Mouse (Mus musculus): ENCODE data around the gene Kdm4b. TPM values are rescaled to one million over a fixed set of nuclear protein-coding genes. Genes with fewer than 3 reads are reported as not detected.
A peak's percentile ranks its signal among the peaks of the same experiment; 100 is the strongest.

The Kdm4b gene
- polyA plus RNA-seq, 1 experiment = 86.5 TPM

DNA sequence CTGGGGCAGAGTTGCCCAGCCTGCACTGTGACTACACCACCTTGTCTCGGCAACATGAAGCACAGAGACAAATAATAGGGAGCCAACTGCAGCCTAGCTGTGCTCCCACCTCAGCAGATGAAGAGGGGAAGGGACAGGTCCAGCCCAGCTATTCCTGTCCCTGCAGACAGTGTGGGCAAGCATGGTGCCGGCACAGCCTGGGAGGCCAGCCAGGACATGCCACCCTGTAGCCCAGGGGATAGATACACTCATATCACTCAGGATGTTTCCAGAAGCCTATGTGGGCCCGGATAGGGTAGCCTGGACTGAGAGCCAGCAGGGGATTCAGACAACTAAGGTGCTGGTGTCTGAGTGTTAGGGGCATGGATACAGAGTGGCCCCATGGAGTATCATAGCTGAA lies 74.4 kb downstream of the Kdm4b start:
- TF ChIP-seq CTCF (IDR thresholded peaks at IDR 0.05; ENCODE audit: borderline replicate concordance, extremely low read depth, insufficient read depth, insufficient read length) (no peak), POLR2A (IDR thresholded peaks at IDR 0.05; ENCODE audit: borderline replicate concordance, extremely low read depth, insufficient read depth, insufficient read length, poor library complexity, severe bottlenecking) (no peak)
- DNase-seq (ENCODE audit: low read depth) = no peak

GRCm38 (mm10) chr17:56401051-56401521 lies 75.2 kb downstream of the Kdm4b start:
- DNase-seq (ENCODE audit: low read depth) = no peak
- TF ChIP-seq CTCF (IDR thresholded peaks at IDR 0.05; ENCODE audit: borderline replicate concordance, extremely low read depth, insufficient read depth, insufficient read length) (no peak), POLR2A (IDR thresholded peaks at IDR 0.05; ENCODE audit: borderline replicate concordance, extremely low read depth, insufficient read depth, insufficient read length, poor library complexity, severe bottlenecking) (no peak)

DNA sequence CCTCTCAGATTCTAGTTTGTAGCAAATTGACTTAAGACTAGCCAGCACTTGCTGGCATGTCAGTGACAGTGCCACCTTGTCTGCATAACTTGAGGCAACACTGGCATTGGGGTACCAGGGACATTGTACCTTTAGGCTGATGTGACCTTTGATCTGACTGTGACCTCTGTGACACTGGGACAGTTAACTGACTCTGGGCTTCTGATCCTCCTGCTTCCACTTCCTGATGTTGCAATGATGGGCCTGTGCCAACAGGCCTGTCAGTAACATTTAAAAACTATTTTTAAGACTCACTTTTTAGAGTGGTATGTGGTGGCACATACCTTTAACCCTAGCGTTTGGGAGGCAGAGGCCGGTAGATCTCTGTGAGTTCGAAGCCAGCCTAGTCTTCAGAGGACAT lies 79.5 kb downstream of the Kdm4b start:
- no peak for TF ChIP-seq CTCF (IDR thresholded peaks at IDR 0.05; ENCODE audit: borderline replicate concordance, extremely low read depth, insufficient read depth, insufficient read length)
- DNase-seq (ENCODE audit: low read depth) = no peak

DNA sequence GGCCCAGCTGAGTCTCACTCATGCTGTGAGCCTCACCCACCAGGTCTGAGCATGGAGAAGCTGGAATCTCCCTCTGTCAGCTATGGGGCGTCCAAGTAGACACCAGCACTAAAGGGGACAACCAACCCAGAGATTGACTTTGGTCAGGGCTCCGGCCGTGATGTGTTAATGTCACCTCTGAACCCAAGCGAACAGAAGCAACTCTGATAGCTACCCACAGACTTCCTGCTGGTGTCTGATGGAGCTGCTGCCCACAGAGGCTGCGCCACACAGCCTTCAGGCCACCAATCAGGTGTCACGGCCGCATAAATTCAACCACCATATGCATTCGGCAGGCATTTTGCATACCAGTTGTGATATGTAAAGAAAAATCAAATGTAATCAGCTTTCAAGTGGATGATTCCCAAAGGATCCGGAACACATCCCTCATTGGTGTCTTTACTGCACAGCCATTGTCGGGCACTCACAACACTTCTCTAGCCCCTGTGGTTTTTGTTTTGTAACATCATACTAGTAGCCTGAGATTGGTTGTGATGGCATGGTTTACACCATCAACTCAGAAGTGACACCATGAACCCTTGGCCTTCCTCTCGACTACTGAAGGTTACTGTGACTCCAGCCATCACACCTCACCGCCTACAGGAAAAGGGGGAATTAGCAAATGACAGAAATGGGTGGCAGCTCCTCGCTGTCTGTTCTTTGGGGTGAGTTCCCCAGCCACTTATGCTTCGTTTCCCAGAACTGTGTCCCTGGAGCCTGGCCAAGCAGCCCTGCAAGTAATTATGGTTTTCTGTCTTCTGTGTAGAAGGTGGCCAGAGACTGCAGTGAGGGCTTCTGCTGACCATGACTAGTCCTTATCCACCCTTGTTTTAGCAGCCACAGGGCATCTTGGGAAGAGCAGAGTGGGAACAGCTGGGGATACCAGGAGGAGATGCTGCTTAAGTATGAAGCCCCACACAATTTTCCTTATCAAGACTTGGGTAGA lies 80.3 kb downstream of the Kdm4b start:
- DNase-seq (ENCODE audit: low read depth) = peak; percentile 60
- no peak for TF ChIP-seq CTCF (IDR thresholded peaks at IDR 0.05; ENCODE audit: borderline replicate concordance, extremely low read depth, insufficient read depth, insufficient read length)
- TF ChIP-seq POLR2A (IDR thresholded peaks at IDR 0.05; ENCODE audit: borderline replicate concordance, extremely low read depth, insufficient read depth, insufficient read length, poor library complexity, severe bottlenecking) = no peak

GRCm38 (mm10) chr17:56406878-56407277 lies 81.0 kb downstream of the Kdm4b start:
- DNase-seq (ENCODE audit: low read depth) = peak; percentile 61
- no peak for TF ChIP-seq CTCF (IDR thresholded peaks at IDR 0.05; ENCODE audit: borderline replicate concordance, extremely low read depth, insufficient read depth, insufficient read length)

DNA sequence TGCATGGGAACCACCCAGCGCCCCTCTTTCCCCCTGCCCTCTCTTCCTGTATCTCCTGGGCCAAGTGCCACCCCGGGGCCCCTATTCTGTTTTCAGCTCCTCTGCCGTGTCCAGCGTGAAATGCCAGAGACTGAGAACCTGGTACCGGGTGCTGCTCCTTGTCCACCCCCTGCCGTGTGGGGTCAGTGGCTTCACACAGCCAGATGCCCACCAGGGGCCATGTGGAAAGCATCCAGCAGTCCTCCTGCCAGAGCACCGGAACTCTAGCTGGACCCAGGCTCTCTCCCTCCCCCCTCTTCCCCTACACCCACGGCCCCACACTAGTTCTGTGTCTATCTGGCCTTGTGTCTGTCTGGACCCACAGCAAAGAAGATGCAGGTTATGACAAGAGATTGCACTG lies 81.5 kb downstream of the Kdm4b start:
- no peak for TF ChIP-seq CTCF (IDR thresholded peaks at IDR 0.05; ENCODE audit: borderline replicate concordance, extremely low read depth, insufficient read depth, insufficient read length)
- TF ChIP-seq POLR2A (IDR thresholded peaks at IDR 0.05; ENCODE audit: borderline replicate concordance, extremely low read depth, insufficient read depth, insufficient read length, poor library complexity, severe bottlenecking) = no peak
- no peak for DNase-seq (ENCODE audit: low read depth)

- no peak for TF ChIP-seq POLR2A (IDR thresholded peaks at IDR 0.05; ENCODE audit: borderline replicate concordance, extremely low read depth, insufficient read depth, insufficient read length, poor library complexity, severe bottlenecking)
- no peak for TF ChIP-seq CTCF (IDR thresholded peaks at IDR 0.05; ENCODE audit: borderline replicate concordance, extremely low read depth, insufficient read depth, insufficient read length)
- DNase-seq (ENCODE audit: low read depth) = peak; percentile 49
These were observed 83.2 kb downstream of the Kdm4b start for GRCm38 (mm10) chr17:56408965-56409625.

DNA sequence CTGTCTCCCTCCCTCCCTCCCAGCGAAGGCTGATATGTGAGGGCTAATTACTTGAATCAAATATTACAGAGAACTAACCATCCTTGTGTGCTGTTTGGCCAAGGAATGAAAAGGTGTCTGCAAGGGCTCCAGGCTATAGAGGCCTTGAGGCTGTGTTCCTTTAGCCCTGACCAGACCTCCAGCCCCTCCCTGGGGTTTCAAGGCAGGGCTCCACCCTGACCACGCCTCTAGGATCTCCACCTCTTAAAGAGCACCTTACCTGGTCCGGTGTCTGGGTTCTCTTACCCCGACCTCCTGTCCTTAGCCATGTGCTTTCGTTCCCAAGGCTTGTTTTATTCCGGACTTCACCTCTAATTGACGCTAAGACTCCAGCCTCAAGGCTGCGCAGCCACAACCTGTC lies 83.9 kb downstream of the Kdm4b start:
- no peak for DNase-seq (ENCODE audit: low read depth)

GRCm38 (mm10) chr17:56411437-56411836 lies 85.6 kb downstream of the Kdm4b start:
- DNase-seq (ENCODE audit: low read depth) = no peak
- TF ChIP-seq POLR2A (IDR thresholded peaks at IDR 0.05; ENCODE audit: borderline replicate concordance, extremely low read depth, insufficient read depth, insufficient read length, poor library complexity, severe bottlenecking) = no peak
- TF ChIP-seq CTCF (IDR thresholded peaks at IDR 0.05; ENCODE audit: borderline replicate concordance, extremely low read depth, insufficient read depth, insufficient read length) = no peak

More for the DNA sequence above, 83.9 kb downstream of the Kdm4b start:
- TF ChIP-seq POLR2A (IDR thresholded peaks at IDR 0.05; ENCODE audit: borderline replicate concordance, extremely low read depth, insufficient read depth, insufficient read length, poor library complexity, severe bottlenecking) = no peak
- no peak for TF ChIP-seq CTCF (IDR thresholded peaks at IDR 0.05; ENCODE audit: borderline replicate concordance, extremely low read depth, insufficient read depth, insufficient read length)

GRCm38 (mm10) chr17:56413113-56413512 lies 87.3 kb downstream of the Kdm4b start:
- no peak for DNase-seq (ENCODE audit: low read depth)
- no peak for TF ChIP-seq CTCF (IDR thresholded peaks at IDR 0.05; ENCODE audit: borderline replicate concordance, extremely low read depth, insufficient read depth, insufficient read length)
- no peak for TF ChIP-seq POLR2A (IDR thresholded peaks at IDR 0.05; ENCODE audit: borderline replicate concordance, extremely low read depth, insufficient read depth, insufficient read length, poor library complexity, severe bottlenecking)

GRCm38 (mm10) chr17:56414785-56415184 lies 88.9 kb downstream of the Kdm4b start:
- DNase-seq (ENCODE audit: low read depth) = no peak
- no peak for TF ChIP-seq CTCF (IDR thresholded peaks at IDR 0.05; ENCODE audit: borderline replicate concordance, extremely low read depth, insufficient read depth, insufficient read length)

DNA sequence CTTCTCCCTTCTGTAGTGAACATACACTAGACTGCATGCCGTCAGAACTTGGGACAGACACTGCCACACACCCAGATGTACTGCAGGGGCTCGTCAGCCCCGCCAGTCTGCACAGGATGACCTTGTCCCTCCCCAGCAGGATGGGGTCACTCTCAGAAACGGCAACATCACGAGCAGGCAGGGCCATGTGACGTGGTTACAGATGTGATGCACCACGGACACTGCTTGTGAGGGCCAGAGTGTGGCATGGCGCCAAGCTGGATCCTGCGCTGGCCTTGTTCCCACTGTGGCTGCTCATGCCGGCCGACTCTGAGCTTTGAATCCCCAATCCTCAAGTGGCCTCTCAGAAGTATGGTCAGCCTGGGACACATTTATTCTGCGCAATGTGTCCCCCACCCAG lies 92.4 kb downstream of the Kdm4b start:
- no peak for DNase-seq (ENCODE audit: low read depth)
- TF ChIP-seq POLR2A (IDR thresholded peaks at IDR 0.05; ENCODE audit: borderline replicate concordance, extremely low read depth, insufficient read depth, insufficient read length, poor library complexity, severe bottlenecking) = no peak
- no peak for TF ChIP-seq CTCF (IDR thresholded peaks at IDR 0.05; ENCODE audit: borderline replicate concordance, extremely low read depth, insufficient read depth, insufficient read length)

Measured in brain, embryonic 14.5 days (tissue).